Comparison of ENCODE assay signal across 15 mouse cellular contexts in genomic region chr1:86469876-86470275, GRCm38 (mm10). TPM values are rescaled to one million over a fixed set of nuclear protein-coding genes. Genes with fewer than 3 reads are reported as not detected.
DNase-seq lines count a peak whose midpoint lies in the region; ATAC-seq and TF ChIP-seq lines count a peak whose summit lies in the region.
"Had no signal": no experiment of that assay in that cellular context is flagged by ENCODE, and none has a peak within 500 bp of the region (broad histone marks: within the 10 kb centered on the region; RNA-seq: fewer than 3 reads in every experiment).

No protein-coding gene starts in this region.

- TF ChIP-seq EP300 in lung, postnatal 0 days (IDR thresholded peaks at IDR 0.05) = no peak
- no peak for TF ChIP-seq EP300 in stomach, postnatal 0 days (optimal IDR thresholded peaks at IDR 0.05)

- no peak overlapping the region for H3K4me3 ChIP-seq in heart, embryonic 16.5 days (ENCODE audit: low read length)
- no peak overlapping the region for H3K4me3 ChIP-seq in lung, postnatal 0 days (ENCODE audit: low read depth, low read length)
- H3K4me3 ChIP-seq in liver, embryonic 12.5 days = no peak overlapping the region
- H3K4me3 ChIP-seq in stomach, postnatal 0 days (ENCODE audit: low read depth, low read length) = no peak overlapping the region
- H3K4me3 ChIP-seq: embryonic facial prominence, embryonic 12.5 days; hindbrain, embryonic 12.5 days; neural tube, embryonic 12.5 days had no signal

- WGBS in heart, embryonic 16.5 days = 85% methylated on average over 4 of the region's 4 CpGs
- WGBS in lung, postnatal 0 days = 91% methylated on average over 4 of the region's 4 CpGs
- WGBS in liver, embryonic 12.5 days (ENCODE audit: insufficient replicate concordance) = 89% methylated on average over 4 of the region's 4 CpGs
- 91% methylated on average over 4 of the region's 4 CpGs for WGBS in stomach, postnatal 0 days

- no peaks in the 10 kb centered on the region for H3K36me3 ChIP-seq in heart, embryonic 16.5 days (ENCODE audit: control insufficient read depth, insufficient read depth)
- no peaks in the 10 kb centered on the region for H3K36me3 ChIP-seq in lung, postnatal 0 days (ENCODE audit: insufficient read depth, low read length)
- H3K36me3 ChIP-seq in liver, embryonic 12.5 days = no peaks in the 10 kb centered on the region
- no peaks in the 10 kb centered on the region for H3K36me3 ChIP-seq in stomach, postnatal 0 days (ENCODE audit: control insufficient read depth, insufficient read depth, low read length)
- H3K36me3 ChIP-seq: embryonic facial prominence, embryonic 12.5 days; hindbrain, embryonic 12.5 days; neural tube, embryonic 12.5 days had no signal

- no peak overlapping the region for H3K4me2 ChIP-seq in heart, embryonic 16.5 days (ENCODE audit: low read depth, low read length)
- no peak overlapping the region for H3K4me2 ChIP-seq in lung, postnatal 0 days (replicated peaks; ENCODE audit: low read depth, low read length)
- no peak overlapping the region for H3K4me2 ChIP-seq in liver, embryonic 12.5 days
- H3K4me2 ChIP-seq in stomach, postnatal 0 days (replicated peaks; ENCODE audit: low read depth) = no peak overlapping the region
- H3K4me2 ChIP-seq: embryonic facial prominence, embryonic 12.5 days; hindbrain, embryonic 12.5 days; neural tube, embryonic 12.5 days had no signal

- no peaks in the 10 kb centered on the region for H3K27me3 ChIP-seq in heart, embryonic 16.5 days (ENCODE audit: control insufficient read depth, insufficient read depth, low read length)
- no peaks in the 10 kb centered on the region for H3K27me3 ChIP-seq in lung, postnatal 0 days (replicated peaks; ENCODE audit: insufficient read depth, low read length)
- H3K27me3 ChIP-seq in liver, embryonic 12.5 days (replicated peaks) = no peaks in the 10 kb centered on the region
- no peaks in the 10 kb centered on the region for H3K27me3 ChIP-seq in stomach, postnatal 0 days (ENCODE audit: control insufficient read depth, insufficient read depth, low read length)
- H3K27me3 ChIP-seq: embryonic facial prominence, embryonic 12.5 days; hindbrain, embryonic 12.5 days; neural tube, embryonic 12.5 days had no signal

- DNase-seq in heart, postnatal 25 days (ENCODE audit: low spot score) = no peak
- DNase-seq in lung, postnatal 0 days (ENCODE audit: low spot score) = no peak
- no peak for DNase-seq in lung, postnatal 36 days
- no peak for DNase-seq in stomach, postnatal 0 days (ENCODE audit: low spot score)
- DNase-seq in embryo, embryonic 11 days = no peak
- DNase-seq: cerebellum, adult 11 months had no signal

- no peak for TF ChIP-seq CTCF in lung, postnatal 0 days (IDR thresholded peaks at IDR 0.05)
- TF ChIP-seq CTCF in stomach, postnatal 0 days (IDR thresholded peaks at IDR 0.05; ENCODE audit: low read depth) = no peak

- ATAC-seq in heart, embryonic 16.5 days (replicated peaks; ENCODE audit: extremely low read depth, insufficient read depth, low FRiP score) = no peak
- no peak for ATAC-seq in lung, postnatal 0 days
- no peak for ATAC-seq in liver, embryonic 12.5 days
- no peak for ATAC-seq in stomach, postnatal 0 days (ENCODE audit: low FRiP score, low TSS enrichment)

- no peaks in the 10 kb centered on the region for H3K9me3 ChIP-seq in heart, embryonic 16.5 days (replicated peaks; ENCODE audit: control insufficient read depth, low read length)
- H3K9me3 ChIP-seq in lung, postnatal 0 days (ENCODE audit: low read length) = no peaks in the 10 kb centered on the region
- H3K9me3 ChIP-seq in liver, embryonic 12.5 days (replicated peaks) = no peaks in the 10 kb centered on the region
- H3K9me3 ChIP-seq in stomach, postnatal 0 days (ENCODE audit: control insufficient read depth, low read length) = no peaks in the 10 kb centered on the region
- H3K9me3 ChIP-seq: embryonic facial prominence, embryonic 12.5 days; hindbrain, embryonic 12.5 days had no signal

- intact Hi-C loops in heart, postnatal 25 days (cut with DNase I) = loop anchor here (5.0 kb wide), 1 partner anchor 57 kb away; the partner anchor contains the start of gene Ptma

- peak overlapping the region; percentile 99 for H3K27ac ChIP-seq in heart, embryonic 16.5 days (ENCODE audit: low read length)
- H3K27ac ChIP-seq in lung, postnatal 0 days (ENCODE audit: low read length) = peak overlapping the region; percentile 85
- peak overlapping the region; percentile 86 for H3K27ac ChIP-seq in liver, embryonic 12.5 days
- H3K27ac ChIP-seq in stomach, postnatal 0 days (replicated peaks) = peak overlapping the region; percentile 83
- H3K27ac ChIP-seq: hindbrain, embryonic 12.5 days; neural tube, embryonic 12.5 days had no signal

- H3K9ac ChIP-seq in heart, embryonic 16.5 days (ENCODE audit: low read length) = no peak overlapping the region
- H3K9ac ChIP-seq in lung, postnatal 0 days (replicated peaks; ENCODE audit: low read depth) = no peak overlapping the region
- no peak overlapping the region for H3K9ac ChIP-seq in liver, embryonic 12.5 days
- no peak overlapping the region for H3K9ac ChIP-seq in stomach, postnatal 0 days (ENCODE audit: low read length)
- H3K9ac ChIP-seq: embryonic facial prominence, embryonic 12.5 days; hindbrain, embryonic 12.5 days; neural tube, embryonic 12.5 days had no signal

- peaks cover 30% of the 10 kb centered on the region for H3K4me1 ChIP-seq in heart, embryonic 16.5 days (ENCODE audit: control insufficient read depth, insufficient read depth, low read length)
- H3K4me1 ChIP-seq in lung, postnatal 0 days (ENCODE audit: insufficient read depth, low read depth, low read length) = peaks cover 20% of the 10 kb centered on the region
- peaks cover 39% of the 10 kb centered on the region for H3K4me1 ChIP-seq in liver, embryonic 12.5 days
- peaks cover 9% of the 10 kb centered on the region for H3K4me1 ChIP-seq in stomach, postnatal 0 days (replicated peaks; ENCODE audit: control insufficient read depth, insufficient read depth)

RNA-seq across cellular contexts. Expression of gene Tex44, which starts 43.7 kb away (rescaled TPM):
- not detected in 2 replicates for polyA plus RNA-seq in heart, embryonic 16.5 days (2015; fragmentation: Nextera tagmentation; extraction: Ambion mirVana)
- total RNA-seq in heart, postnatal 25 days (2021) = not detected
- polyA plus RNA-seq in lung, postnatal 0 days (2015; fragmentation: Nextera tagmentation; extraction: Ambion mirVana) = not detected in 2 replicates
- polyA plus RNA-seq in liver, embryonic 12.5 days (2016; fragmentation: Nextera tagmentation; extraction: Ambion mirVana) = not detected in 2 replicates
- polyA plus RNA-seq in stomach, postnatal 0 days (2015; fragmentation: Nextera tagmentation; extraction: Ambion mirVana) = not detected in 2 replicates
- total RNA-seq: left cerebral cortex, postnatal 10 days; megakaryocyte-erythroid progenitor cell, adult 5-6 weeks; MEL had no signal
- polyA plus RNA-seq: embryonic facial prominence, embryonic 12.5 days; hindbrain, embryonic 12.5 days; kidney, embryonic 14.5 days; neural tube, embryonic 12.5 days had no signal

RNA-seq across cellular contexts. Expression of gene Nmur1, which starts 43.8 kb away (rescaled TPM):
- polyA plus RNA-seq in heart, embryonic 16.5 days (2015; fragmentation: Nextera tagmentation; extraction: Ambion mirVana) = not detected in 2 replicates
- not detected for total RNA-seq in heart, postnatal 25 days (2021)
- polyA plus RNA-seq in lung, postnatal 0 days (2015; fragmentation: Nextera tagmentation; extraction: Ambion mirVana) = 1.3 and 2.1 TPM in 2 replicates
- polyA plus RNA-seq in liver, embryonic 12.5 days (2016; fragmentation: Nextera tagmentation; extraction: Ambion mirVana) = 0.19 TPM in 1 of 2 replicates, not detected in the other
- 0.52 and 0.56 TPM in 2 replicates for polyA plus RNA-seq in stomach, postnatal 0 days (2015; fragmentation: Nextera tagmentation; extraction: Ambion mirVana)
- total RNA-seq: megakaryocyte-erythroid progenitor cell, adult 5-6 weeks; MEL had no signal
- polyA plus RNA-seq: embryonic facial prominence, embryonic 12.5 days; kidney, embryonic 14.5 days had no signal

RNA-seq across cellular contexts. Expression of gene Ptma, which starts 56.6 kb away (rescaled TPM):
- 702 and 1,064 TPM in 2 replicates for polyA plus RNA-seq in heart, embryonic 16.5 days (2015; fragmentation: Nextera tagmentation; extraction: Ambion mirVana)
- 100 to 1,000 TPM; 231 to 265 TPM for total RNA-seq in heart, postnatal 25 days (2021)
- 1,264 and 1,361 TPM in 2 replicates for polyA plus RNA-seq in lung, postnatal 0 days (2015; fragmentation: Nextera tagmentation; extraction: Ambion mirVana)
- 1,639 and 1,657 TPM in 2 replicates for polyA plus RNA-seq in liver, embryonic 12.5 days (2016; fragmentation: Nextera tagmentation; extraction: Ambion mirVana)
- 1,436 and 1,585 TPM in 2 replicates for polyA plus RNA-seq in stomach, postnatal 0 days (2015; fragmentation: Nextera tagmentation; extraction: Ambion mirVana)
